Mouse (Mus musculus) 3T3-L1 (cell line): ENCODE measurements at regions not wholly inside any gene's neighbourhood (a gene's known extent, or its start where the extent isn't known, plus 50 kb on each side); places are given as distances from the start of the nearest gene placed in this dataset.

Experiments
- DNase-seq: peaks from one replicate; pipeline ENCODE4 v3.0.0-alpha.2; 2015; ENCODE audit warnings: low read depth, low spot score

DNA sequence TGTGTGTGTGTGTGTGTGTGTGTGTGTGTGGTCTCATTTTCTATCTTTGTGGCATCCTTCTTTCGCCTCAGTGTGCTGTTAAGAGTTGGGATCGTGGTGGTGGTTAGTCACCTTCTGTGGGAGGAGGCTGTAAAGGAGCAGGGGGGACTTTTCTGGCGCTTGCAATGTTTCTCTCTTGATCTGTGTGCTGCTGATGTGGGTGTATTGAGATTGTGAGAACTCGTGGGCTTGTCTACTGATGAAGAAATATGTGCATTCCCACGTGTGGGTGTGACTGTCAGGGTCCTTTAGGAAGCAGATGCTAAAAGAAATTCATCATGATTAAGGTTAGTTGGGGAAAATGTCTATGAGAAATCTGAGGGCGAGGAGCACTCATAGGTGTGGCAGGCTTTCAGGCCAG lies 1422.4 kb upstream of the Gm6569 start:
- DNase-seq, result no peak
